Mouse (Mus musculus) right cerebral cortex, postnatal 25 days (tissue): Measurements from ENCODE around the gene Sytl3.

Experiments used
- DNase-seq: peaks from one replicate; pipeline ENCODE4 v3.0.0; 2022

Gene Sytl3

GRCm38 (mm10) chr17:6780521-6781115 is 121.7 kb downstream of the Sytl3 start:
- DNase-seq, result no peak

GRCm38 (mm10) chr17:6781273-6781672 is 122.4 kb downstream of the Sytl3 start:
- no peak for DNase-seq

GRCm38 (mm10) chr17:6782033-6782526 is 123.2 kb downstream of the Sytl3 start:
- DNase-seq, result no peak

GRCm38 (mm10) chr17:6782611-6783005 is 123.7 kb downstream of the Sytl3 start, which contains the start of gene Ezr:
TSS of gene Ezr (minus strand) at chr17:6782784.
- DNase-seq, result peak; percentile 79

GRCm38 (mm10) chr17:6783006-6783661 is 124.2 kb downstream of the Sytl3 start:
- peak; percentile 7 for DNase-seq

- no peak for DNase-seq
Observed at GRCm38 (mm10) chr17:6783756-6784357, 125.0 kb downstream of the Sytl3 start.

GRCm38 (mm10) chr17:6787241-6787640 is 128.3 kb downstream of the Sytl3 start:
- DNase-seq, result no peak
